Mouse (Mus musculus): ENCODE results near the gene Gm614.

DNA sequence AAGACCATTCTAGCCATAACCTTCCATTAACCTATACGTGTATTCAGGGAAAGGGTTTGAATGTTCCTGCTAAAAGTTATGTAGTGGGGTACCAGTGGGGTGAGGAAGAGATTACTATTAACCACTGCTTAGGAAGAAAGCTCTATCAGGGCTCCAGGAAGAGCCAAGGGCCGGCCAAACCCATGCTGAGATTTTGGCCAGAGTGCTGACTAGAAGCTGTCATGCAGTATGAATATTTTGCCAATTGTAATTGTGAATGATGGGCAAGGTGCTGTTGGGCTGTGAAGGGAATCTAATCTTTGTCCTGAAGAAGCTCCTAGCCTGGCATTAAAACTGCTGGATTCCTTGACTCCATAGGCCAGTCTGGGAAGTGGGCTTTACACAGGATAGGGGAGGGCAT, 40.9 kb upstream of the Gm614 start:
- TF ChIP-seq CTCF (IDR thresholded peaks at IDR 0.05; ENCODE audit: low read depth) (no peak), EP300 (IDR thresholded peaks at IDR 0.05; ENCODE audit: low read depth) (no peak)

Data from liver, postnatal 0 days (tissue).